In the genomic region with DNA sequence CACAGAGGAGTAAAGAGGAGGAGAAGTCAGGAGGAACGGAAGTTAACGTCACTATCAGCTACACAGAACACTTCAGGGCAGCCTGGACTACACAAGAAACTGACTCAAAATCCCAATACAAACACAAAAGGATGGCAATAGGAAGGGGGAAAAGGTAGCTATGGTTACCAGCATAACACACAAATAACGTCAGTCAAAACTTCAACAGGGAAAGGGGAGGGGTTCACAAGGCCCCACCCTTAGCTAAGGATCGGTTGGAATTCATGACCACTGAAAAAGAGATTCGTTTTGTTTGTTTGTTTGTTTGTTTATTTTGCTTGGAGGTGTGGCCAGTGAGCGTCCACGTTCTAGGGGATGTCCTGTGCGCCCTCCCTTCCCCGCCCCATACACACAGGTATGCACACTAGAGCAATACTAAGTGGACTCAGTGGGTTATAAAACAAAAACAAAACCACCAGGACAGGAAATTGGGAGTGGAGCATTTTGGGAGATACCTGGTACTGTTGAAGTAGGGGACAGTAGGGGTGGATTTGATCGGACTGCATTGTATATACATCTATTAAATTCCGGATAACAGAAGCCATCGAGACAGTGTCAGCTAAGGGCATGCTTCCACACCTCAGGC, we compare ENCODE assay signal across 8 mouse cellular contexts. TPM values are rescaled to one million over a fixed set of nuclear protein-coding genes. Genes with fewer than 3 reads are reported as not detected.
DNase-seq lines count a peak whose midpoint lies in the region; ATAC-seq and TF ChIP-seq lines count a peak whose summit lies in the region.

No protein-coding gene starts in this region.

- WGBS in midbrain, embryonic 13.5 days = 3% methylated on average over 12 of the region's 12 CpGs

- DNase-seq in frontal cortex, postnatal 25 days (ENCODE audit: low spot score in 2 of 2) = no peak
- DNase-seq in kidney, postnatal 10 days = peak; percentile 10
- no peak for DNase-seq in left cerebral cortex, postnatal 4 days
- DNase-seq in urinary bladder, adult 18-20 months (ENCODE audit: low spot score in 2 of 2) = no peak

- peak overlapping the region; percentile 78 for H3K9ac ChIP-seq in midbrain, embryonic 13.5 days (replicated peaks)

- H3K9me3 ChIP-seq in midbrain, embryonic 13.5 days = peaks cover 21% of the 10 kb centered on the region

- TF ChIP-seq CTCF in embryonic fibroblast, embryonic 13.5 days (IDR thresholded peaks at IDR 0.05; ENCODE audit: borderline replicate concordance, insufficient read depth, low read length) = no peak

- no peaks in the 10 kb centered on the region for H3K27me3 ChIP-seq in midbrain, embryonic 13.5 days

- intact Hi-C loops in left cerebral cortex, postnatal 4 days (cut with DNase I) = no loop called here

- H3K36me3 ChIP-seq in midbrain, embryonic 13.5 days = peaks cover 5% of the 10 kb centered on the region; the same call in 1 of the 2 replicates

- peak overlapping the region; percentile 75 for H3K4me2 ChIP-seq in midbrain, embryonic 13.5 days (replicated peaks)

- peak overlapping the region; percentile 84 for H3K4me3 ChIP-seq in embryonic fibroblast, embryonic 13.5 days (ENCODE audit: insufficient read depth, low read length)
- H3K4me3 ChIP-seq in midbrain, embryonic 13.5 days (replicated peaks) = peak overlapping the region; percentile 76

- H3K4me1 ChIP-seq in embryonic fibroblast, embryonic 13.5 days (ENCODE audit: control insufficient read depth, insufficient read depth, low read length) = no peaks in the 10 kb centered on the region; the same call in 1 of the 2 replicates
- H3K4me1 ChIP-seq in midbrain, embryonic 13.5 days (replicated peaks) = peaks cover 7% of the 10 kb centered on the region

- TF ChIP-seq POLR2A in embryonic fibroblast, embryonic 13.5 days (IDR thresholded peaks at IDR 0.05; ENCODE audit: low read depth, low read length) = no peak

- ATAC-seq in frontal cortex, adult (ENCODE audit: low TSS enrichment) = peak; percentile 43
- ATAC-seq in CD4-positive, CD25-positive, alpha-beta regulatory T cell, adult 4 months = peak; percentile 12
- ATAC-seq in midbrain, embryonic 13.5 days = peak; percentile 73

- H3K27ac ChIP-seq in embryonic fibroblast, embryonic 13.5 days (ENCODE audit: insufficient read depth, low read length) = peak overlapping the region; percentile 10; the same call in 1 of the 2 replicates
- H3K27ac ChIP-seq in midbrain, embryonic 13.5 days = peak overlapping the region; percentile 70

RNA-seq across cellular contexts. Expression of a gene that starts 0.7 kb away (rescaled TPM):
- 10 to 100 TPM in 1 of 2 experiments, 1 to 10 TPM in 1; 9.5 to 10.5 TPM for polyA plus RNA-seq in CD4-positive, CD25-positive, alpha-beta regulatory T cell, adult 4 months (2017; shearing (Covaris generic))
- 1.2 and 2.4 TPM in 2 replicates for polyA plus RNA-seq in embryonic fibroblast, embryonic 13.5 days (2011; ENCODE audit: insufficient read length, low read depth, missing spikeins)
- polyA plus RNA-seq in midbrain, embryonic 13.5 days (2015; fragmentation: Nextera tagmentation; extraction: Ambion mirVana) = 6.2 and 7.2 TPM in 2 replicates
- total RNA-seq in left cerebral cortex, postnatal 4 days (2021) = 1 to 10 TPM; 6.7 to 7.4 TPM

RNA-seq across cellular contexts. Expression of a gene that starts 37.5 kb away (rescaled TPM):
- polyA plus RNA-seq in CD4-positive, CD25-positive, alpha-beta regulatory T cell, adult 4 months (2017; shearing (Covaris generic)) = 1 to 10 TPM; 6.7 to 8.1 TPM
- 0.94 and 3.2 TPM in 2 replicates for polyA plus RNA-seq in embryonic fibroblast, embryonic 13.5 days (2011; ENCODE audit: insufficient read length, low read depth, missing spikeins)
- polyA plus RNA-seq in midbrain, embryonic 13.5 days (2015; fragmentation: Nextera tagmentation; extraction: Ambion mirVana) = 9.5 and 10.1 TPM in 2 replicates
- total RNA-seq in left cerebral cortex, postnatal 4 days (2021) = 1 to 10 TPM; 6.2 to 7.2 TPM

RNA-seq across cellular contexts. Expression of a gene that starts 48.1 kb away (rescaled TPM):
- 1 to 10 TPM; 2.2 to 5.6 TPM for polyA plus RNA-seq in CD4-positive, CD25-positive, alpha-beta regulatory T cell, adult 4 months (2017; shearing (Covaris generic))
- polyA plus RNA-seq in embryonic fibroblast, embryonic 13.5 days (2011; ENCODE audit: insufficient read length, low read depth, missing spikeins) = 1.8 and 5.3 TPM in 2 replicates
- polyA plus RNA-seq in midbrain, embryonic 13.5 days (2015; fragmentation: Nextera tagmentation; extraction: Ambion mirVana) = 2.0 and 3.0 TPM in 2 replicates
- total RNA-seq in left cerebral cortex, postnatal 4 days (2021) = 1 to 10 TPM; 1.2 to 2.4 TPM

RNA-seq across cellular contexts. Expression of a gene that starts 55.8 kb away (rescaled TPM):
- polyA plus RNA-seq in CD4-positive, CD25-positive, alpha-beta regulatory T cell, adult 4 months (2017; shearing (Covaris generic)) = under 1 TPM; 0.24 to 0.37 TPM
- 0.43 and 0.98 TPM in 2 replicates for polyA plus RNA-seq in embryonic fibroblast, embryonic 13.5 days (2011; ENCODE audit: insufficient read length, low read depth, missing spikeins)
- polyA plus RNA-seq in midbrain, embryonic 13.5 days (2015; fragmentation: Nextera tagmentation; extraction: Ambion mirVana) = 0.08 TPM in 1 of 2 replicates, not detected in the other
- total RNA-seq in left cerebral cortex, postnatal 4 days (2021) = not detected

Comparison
In these comparisons a context has a peak if more than half of its experiments do, and no peak if none do; other contexts are left out.
1. ATAC-seq: peak in every context shown above with its lines; median percentile 73 in midbrain, embryonic 13.5 days; 43 in frontal cortex, adult; 12 in CD4-positive, CD25-positive, alpha-beta regulatory T cell, adult 4 months.